Mouse (Mus musculus): ENCODE measurements around the gene Chic1. TPM values are rescaled to one million over a fixed set of nuclear protein-coding genes. Genes with fewer than 3 reads are reported as not detected.

The Chic1 gene
- total RNA-seq, 2 experiments from 2014 or later, result 0.57 to 0.86 TPM

- no peak for DNase-seq
- intact Hi-C loops (cut with DNase I), result no loop called here
Measured at GRCm38 (mm10) chrX:103427677-103428076, 71.4 kb downstream of the Chic1 start.

DNA sequence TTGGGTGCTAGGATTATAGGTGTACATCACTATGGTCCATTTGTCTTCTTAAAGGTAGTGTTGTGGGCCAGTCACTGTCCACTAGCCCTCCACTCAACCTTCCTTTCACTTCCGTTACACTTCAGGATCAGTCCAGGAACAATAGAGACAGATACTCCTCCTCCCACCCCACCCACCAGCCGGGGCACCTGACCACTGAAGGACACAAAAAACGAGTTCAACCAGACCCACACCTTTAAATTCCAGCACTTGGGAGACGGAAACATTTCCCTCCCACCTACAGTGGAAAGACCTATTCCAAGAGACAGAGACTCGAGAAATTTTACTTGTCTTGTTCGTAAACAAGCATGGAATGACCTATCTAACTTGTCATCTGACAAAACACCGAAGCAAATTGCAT, 76.0 kb downstream of the Chic1 start:
- DNase-seq, result no peak
- intact Hi-C loops (cut with DNase I), result no loop called here

DNA sequence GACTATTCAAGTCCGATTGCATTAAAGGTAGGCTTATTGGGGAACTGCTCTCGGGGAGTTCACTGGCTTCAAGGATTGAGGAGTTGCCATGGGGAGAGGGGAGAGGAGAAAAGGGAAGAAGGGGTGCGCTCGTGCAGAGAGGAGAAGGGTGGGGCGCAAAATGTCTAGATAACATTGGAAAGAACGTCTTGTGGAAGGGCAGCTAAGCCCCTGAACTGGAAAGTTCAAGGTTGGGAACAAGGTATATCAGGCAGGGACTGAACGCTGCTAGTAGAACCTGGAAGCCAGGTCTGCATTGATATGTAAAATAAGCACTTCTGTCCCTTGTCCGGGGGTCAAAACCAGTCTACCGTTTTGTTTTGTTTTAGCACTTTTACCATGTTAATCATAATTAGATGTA, 81.7 kb downstream of the Chic1 start:
- intact Hi-C loops (cut with DNase I), result no loop called here
- DNase-seq, result no peak

DNA sequence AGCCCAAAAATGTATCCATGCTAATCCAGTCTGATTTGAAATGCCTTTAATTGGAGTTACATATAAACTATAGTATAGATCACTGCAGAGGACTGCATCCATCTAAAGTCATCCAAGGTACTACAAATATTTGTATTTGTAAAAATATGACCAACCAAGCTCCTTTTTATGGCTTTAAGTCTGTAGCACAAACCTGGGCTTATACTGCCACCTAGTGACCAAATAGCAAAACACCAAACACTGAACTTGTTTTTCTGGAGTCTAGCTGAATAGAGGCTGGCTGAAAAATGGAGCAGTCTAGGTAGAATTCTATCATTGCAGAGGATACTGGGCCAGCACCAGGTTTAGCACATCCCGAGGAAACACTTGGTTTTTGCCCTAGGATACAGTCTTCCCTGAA, 84.5 kb downstream of the Chic1 start:
- peak in 1 of 2 experiments; percentile 17 for DNase-seq
- intact Hi-C loops (cut with DNase I), result loop anchor here (1.0 to 10.0 kb wide), 4 partner anchors 68 to 1226 kb away; no protein-coding TSS in a partner anchor

DNA sequence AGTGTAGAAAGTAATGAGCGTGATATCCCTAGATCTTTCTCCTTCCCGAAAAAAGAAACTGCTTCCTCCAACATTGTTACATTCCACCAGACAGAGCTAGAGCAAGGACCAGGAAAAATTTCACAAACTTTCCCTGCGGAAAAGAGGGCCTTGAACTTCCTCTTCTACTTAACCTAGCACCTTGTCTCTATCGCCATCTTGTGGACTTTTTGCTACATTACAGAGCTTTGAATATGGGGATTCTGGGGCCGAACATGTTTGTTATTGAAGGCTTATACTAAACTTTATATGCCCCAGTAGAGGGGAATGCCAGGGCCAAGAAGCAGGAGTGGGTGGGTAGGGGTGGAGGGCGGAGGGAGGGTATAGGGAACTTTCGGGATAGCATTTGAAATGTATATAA, 87.5 kb downstream of the Chic1 start:
- intact Hi-C loops (cut with DNase I), result loop anchor here (10.0 kb wide), 2 partner anchors 489 to 1229 kb away; no protein-coding TSS in a partner anchor
- peak in 1 of 2 experiments; percentile 15 for DNase-seq

Other genes with a start within 250 kb of the Chic1 start
- not detected for gene Nap1l2, start 169.8 kb upstream of the Chic1 start, total RNA-seq (2021)
- gene Cdx4, start 35.1 kb upstream of the Chic1 start, total RNA-seq (2021), result not detected
- gene Tsx, start 58.0 kb downstream of the Chic1 start, total RNA-seq (2021), result not detected
- not detected for gene Gm26992, start 65.5 kb downstream of the Chic1 start, total RNA-seq (2021)